Mouse (Mus musculus) embryonic facial prominence, embryonic 13.5 days (tissue): ENCODE results near the gene Pard3. TPM values are rescaled to one million over a fixed set of nuclear protein-coding genes. Genes with fewer than 3 reads are reported as not detected.

ENCODE experiments used
- ATAC-seq: fragments of 200-750 bp; cut with Nextera tagmentation; 2 replicates; pipeline ENCODE4 v1.8.0; 2017; ENCODE audit warnings: low read depth; ENCODE audit not compliant: insufficient number of reproducible peaks, insufficient read depth, low FRiP score, low TSS enrichment
- H3K27ac ChIP-seq: fragments of 300-500 bp; sonication (generic); 2 replicates; pipeline ENCODE4 v1.5.1; 2015; ENCODE audit warnings: moderate library complexity, mild to moderate bottlenecking, inconsistent platforms
- H3K27me3 ChIP-seq: fragments of 300-500 bp; sonication (generic); 2 replicates; pipeline ENCODE4 v1.6.1; 2015; ENCODE audit warnings: mild to moderate bottlenecking, inconsistent platforms
- H3K36me3 ChIP-seq: fragments of 300-500 bp; sonication (generic); 2 replicates; pipeline ENCODE4 v1.6.1; 2015; ENCODE audit warnings: mild to moderate bottlenecking, inconsistent platforms
- H3K4me1 ChIP-seq: fragments of 300-500 bp; sonication (generic); 2 replicates; pipeline ENCODE4 v1.6.1; 2015; ENCODE audit warnings: inconsistent platforms
- H3K4me2 ChIP-seq: fragments of 300-500 bp; sonication (generic); 2 replicates; pipeline ENCODE4 v1.6.1; 2015; ENCODE audit warnings: moderate library complexity, mild to moderate bottlenecking, inconsistent platforms
- H3K4me3 ChIP-seq: fragments of 300-500 bp; sonication (generic); 2 replicates; pipeline ENCODE4 v1.5.1; 2015; ENCODE audit warnings: mild to moderate bottlenecking, inconsistent platforms
- H3K9ac ChIP-seq: fragments of 300-500 bp; sonication (generic); 2 replicates; pipeline ENCODE4 v1.6.1; 2015; ENCODE audit warnings: mild to moderate bottlenecking, inconsistent platforms
- H3K9me3 ChIP-seq: fragments of 300-500 bp; sonication (generic); 2 replicates; pipeline ENCODE4 v1.6.1; 2016; ENCODE audit warnings: inconsistent platforms
- WGBS: fragments of 180-500 bp; shearing (Covaris S2); methylation state at CpG from one replicate; pipeline ENCODE4 v1.1.7; 2015; ENCODE audit warnings: mixed read lengths; 5-methylcytosine and 5-hydroxymethylcytosine counted together
- polyA plus RNA-seq: library from polyadenylated mRNA; unstranded; fragments of >200 nt; fragmentation: Nextera tagmentation; extraction: Ambion mirVana; gene quantifications from 2 replicates; pipeline ENCODE4 v1.2.1, GENCODE M21; 2015

Gene Pard3
- polyA plus RNA-seq, 1 experiment from 2014 or later = 35.6 TPM

DNA sequence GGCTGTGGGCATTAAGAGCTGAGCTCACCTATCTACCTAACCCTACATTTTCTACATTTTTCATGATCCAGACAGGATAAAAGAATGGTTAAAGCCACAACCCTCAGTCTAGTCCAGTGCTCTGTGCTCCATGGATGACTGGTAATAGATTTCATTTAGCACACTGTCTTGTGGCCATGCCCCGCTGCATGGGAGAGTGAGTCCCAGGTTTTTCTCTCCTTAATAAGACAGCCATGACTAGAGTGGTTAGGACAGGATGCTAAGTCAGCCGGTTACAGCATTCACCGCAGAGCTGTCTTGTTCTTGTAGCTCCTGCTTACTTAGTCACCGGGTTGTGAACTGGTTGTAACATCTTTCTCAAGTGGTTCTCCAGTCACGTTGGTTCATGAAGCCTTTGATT is 49.5 kb downstream of the Pard3 start:
- Histone ChIP-seq H3K27me3 (no peaks in the 10 kb centered on the region), H3K36me3 (no peaks in the 10 kb centered on the region), H3K4me2 (no peak overlapping the region), H3K27ac (no peak overlapping the region), H3K9me3 (no peaks in the 10 kb centered on the region), H3K4me3 (no peak overlapping the region), H3K9ac (no peak overlapping the region), H3K4me1 (peaks cover 24% of the 10 kb centered on the region)
- 91% methylated on average over 5 of the region's 5 CpGs for WGBS
- no peak for ATAC-seq

- 80% methylated on average over 3 of the region's 3 CpGs for WGBS
These were observed 52.1 kb downstream of the Pard3 start for GRCm38 (mm10) chr8:127115837-127116236.

GRCm38 (mm10) chr8:127118373-127118861 is 54.7 kb downstream of the Pard3 start:
- H3K9me3 ChIP-seq = no peaks in the 10 kb centered on the region
- 67% methylated on average over 11 of the region's 11 CpGs for WGBS
- H3K4me2 ChIP-seq = no peak overlapping the region
- H3K36me3 ChIP-seq = no peaks in the 10 kb centered on the region
- H3K9ac ChIP-seq = no peak overlapping the region
- H3K27me3 ChIP-seq = no peaks in the 10 kb centered on the region
- 0 out of 2 replicates have a peak, but pooled peaks have one; percentile 37 for ATAC-seq
- H3K4me1 ChIP-seq = peaks cover 49% of the 10 kb centered on the region
- H3K27ac ChIP-seq = no peak overlapping the region
- no peak overlapping the region for H3K4me3 ChIP-seq

More at GRCm38 (mm10) chr8:127115837-127116236, 52.1 kb downstream of the Pard3 start:
- Histone ChIP-seq H3K9me3 (no peaks in the 10 kb centered on the region), H3K4me1 (peaks cover 32% of the 10 kb centered on the region), H3K36me3 (no peaks in the 10 kb centered on the region), H3K27me3 (no peaks in the 10 kb centered on the region), H3K4me2 (no peak overlapping the region), H3K4me3 (no peak overlapping the region), H3K27ac (no peak overlapping the region), H3K9ac (no peak overlapping the region)
- no peak for ATAC-seq

GRCm38 (mm10) chr8:127123391-127123790 is 59.7 kb downstream of the Pard3 start:
- H3K4me1 ChIP-seq = peaks cover 78% of the 10 kb centered on the region
- 78% methylated on average over 3 of the region's 3 CpGs for WGBS

DNA sequence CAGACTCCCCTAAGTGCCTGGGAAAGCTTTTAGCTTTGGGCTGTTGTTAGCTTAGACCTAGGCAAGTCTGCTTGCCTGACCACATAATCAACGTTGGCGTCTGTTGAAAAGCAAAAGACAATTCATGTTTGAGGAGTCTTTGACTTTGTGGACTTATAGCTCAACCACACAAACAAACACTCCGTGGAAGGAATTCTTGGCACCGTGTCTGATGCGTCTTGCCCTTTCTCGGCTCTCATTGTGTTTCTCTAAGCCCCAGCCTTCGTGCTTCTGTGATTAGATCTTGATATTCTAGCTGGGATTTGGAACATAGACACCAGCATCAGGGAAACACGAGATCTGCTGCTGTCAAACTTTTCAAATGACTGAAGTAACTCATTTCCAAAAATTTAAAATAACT is 61.1 kb downstream of the Pard3 start:
- Histone ChIP-seq H3K4me1 (peaks cover 79% of the 10 kb centered on the region), H3K27me3 (no peaks in the 10 kb centered on the region), H3K27ac (0 out of 2 replicates have a peak overlapping the region, but pooled peaks have one; percentile 55), H3K36me3 (no peaks in the 10 kb centered on the region), H3K4me2 (peak overlapping the region; percentile 26; the same call in 1 of the 2 replicates), H3K9me3 (no peaks in the 10 kb centered on the region), H3K4me3 (no peak overlapping the region), H3K9ac (no peak overlapping the region)
- 21% methylated on average over 8 of the region's 8 CpGs for WGBS
- 0 out of 2 replicates have a peak, but pooled peaks have one; percentile 23 for ATAC-seq

More at GRCm38 (mm10) chr8:127123391-127123790, 59.7 kb downstream of the Pard3 start:
- Histone ChIP-seq H3K27ac (no peak overlapping the region), H3K4me2 (no peak overlapping the region), H3K9me3 (no peaks in the 10 kb centered on the region), H3K36me3 (no peaks in the 10 kb centered on the region), H3K27me3 (no peaks in the 10 kb centered on the region), H3K9ac (no peak overlapping the region), H3K4me3 (no peak overlapping the region)
- no peak for ATAC-seq

- 22% methylated on average over 11 of the region's 11 CpGs for WGBS
- no peak overlapping the region for H3K9ac ChIP-seq
- H3K4me2 ChIP-seq = peak overlapping the region; percentile 0; the same call in 1 of the 2 replicates
- no peaks in the 10 kb centered on the region for H3K9me3 ChIP-seq
- no peaks in the 10 kb centered on the region for H3K36me3 ChIP-seq
- peaks cover 81% of the 10 kb centered on the region for H3K4me1 ChIP-seq
- H3K27ac ChIP-seq = no peak overlapping the region
- no peaks in the 10 kb centered on the region for H3K27me3 ChIP-seq
- ATAC-seq = no peak
- no peak overlapping the region for H3K4me3 ChIP-seq
These were observed 62.3 kb downstream of the Pard3 start for GRCm38 (mm10) chr8:127125686-127126683.

DNA sequence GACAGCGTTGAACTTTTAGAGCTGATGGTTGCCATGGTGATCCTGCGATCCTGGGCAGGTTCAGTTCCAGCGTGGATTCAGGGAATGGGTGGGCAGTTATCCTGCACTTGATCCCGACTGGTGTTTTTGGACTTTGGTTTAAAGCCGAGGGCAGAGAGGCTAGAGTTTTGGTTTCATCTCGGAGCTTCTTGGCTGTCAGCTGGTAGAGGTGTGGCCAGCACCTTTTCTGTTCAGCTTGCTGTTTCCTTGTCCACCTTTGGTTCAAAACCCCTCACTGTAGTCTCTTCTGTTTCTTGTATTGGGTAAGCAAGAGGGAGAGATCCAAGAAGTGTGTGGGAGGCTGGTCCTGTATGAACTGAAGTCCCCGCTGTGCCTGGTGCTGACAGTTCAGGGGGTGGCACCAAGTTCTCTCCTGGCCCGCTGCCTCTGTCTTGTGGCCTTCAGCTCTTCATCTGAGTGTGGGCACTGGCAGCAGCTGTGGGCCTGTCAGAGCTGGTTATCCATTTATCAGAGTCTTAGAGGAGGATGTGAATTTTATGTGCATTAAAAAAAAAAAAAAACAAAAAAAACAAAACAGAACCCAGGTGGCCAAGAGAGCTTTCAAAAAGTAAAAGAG is 65.2 kb downstream of the Pard3 start:
- no peaks in the 10 kb centered on the region for H3K9me3 ChIP-seq
- ATAC-seq = no peak
- H3K27ac ChIP-seq = no peak overlapping the region
- no peaks in the 10 kb centered on the region for H3K27me3 ChIP-seq
- 0 out of 2 replicates have a peak overlapping the region, but pooled peaks have one; percentile 11 for H3K4me2 ChIP-seq
- no peak overlapping the region for H3K9ac ChIP-seq
- 33% methylated on average over 8 of the region's 8 CpGs for WGBS
- no peaks in the 10 kb centered on the region for H3K36me3 ChIP-seq
- H3K4me1 ChIP-seq = peaks cover 74% of the 10 kb centered on the region
- H3K4me3 ChIP-seq = no peak overlapping the region

- H3K4me1 ChIP-seq = peaks cover 70% of the 10 kb centered on the region
These were observed 70.6 kb downstream of the Pard3 start for GRCm38 (mm10) chr8:127134327-127134726.

GRCm38 (mm10) chr8:127136201-127136600 is 72.5 kb downstream of the Pard3 start:
- no peaks in the 10 kb centered on the region for H3K36me3 ChIP-seq
- peaks cover 54% of the 10 kb centered on the region for H3K4me1 ChIP-seq
- WGBS = 61% methylated on average over 2 of the region's 2 CpGs
- H3K4me3 ChIP-seq = no peak overlapping the region
- H3K9me3 ChIP-seq = no peaks in the 10 kb centered on the region
- ATAC-seq = no peak
- no peak overlapping the region for H3K9ac ChIP-seq
- H3K4me2 ChIP-seq = no peak overlapping the region
- H3K27me3 ChIP-seq = no peaks in the 10 kb centered on the region
- H3K27ac ChIP-seq = no peak overlapping the region

More at GRCm38 (mm10) chr8:127134327-127134726, 70.6 kb downstream of the Pard3 start:
- 85% methylated on average over 5 of the region's 5 CpGs for WGBS
- Histone ChIP-seq H3K4me3 (no peak overlapping the region), H3K9ac (no peak overlapping the region), H3K27me3 (no peaks in the 10 kb centered on the region), H3K36me3 (no peaks in the 10 kb centered on the region), H3K27ac (peak overlapping the region; percentile 39; the same call in 1 of the 2 replicates), H3K9me3 (no peaks in the 10 kb centered on the region), H3K4me2 (no peak overlapping the region)
- ATAC-seq = no peak

GRCm38 (mm10) chr8:127136781-127137180 is 73.1 kb downstream of the Pard3 start:
- Histone ChIP-seq H3K4me1 (peaks cover 52% of the 10 kb centered on the region), H3K9me3 (no peaks in the 10 kb centered on the region), H3K4me3 (no peak overlapping the region), H3K4me2 (no peak overlapping the region), H3K36me3 (no peaks in the 10 kb centered on the region), H3K27me3 (no peaks in the 10 kb centered on the region), H3K9ac (no peak overlapping the region), H3K27ac (no peak overlapping the region)
- ATAC-seq = no peak
- 87% methylated on average over 2 of the region's 2 CpGs for WGBS

GRCm38 (mm10) chr8:127139154-127139553 is 75.5 kb downstream of the Pard3 start:
- ATAC-seq = no peak
- Histone ChIP-seq H3K9me3 (no peaks in the 10 kb centered on the region), H3K9ac (no peak overlapping the region), H3K4me2 (no peak overlapping the region), H3K27me3 (no peaks in the 10 kb centered on the region), H3K4me3 (no peak overlapping the region), H3K36me3 (no peaks in the 10 kb centered on the region), H3K27ac (no peak overlapping the region), H3K4me1 (peaks cover 54% of the 10 kb centered on the region)
- 16% methylated on average over 1 of the region's 1 CpGs for WGBS
